Mouse (Mus musculus) stomach, embryonic 15.5 days (tissue): ENCODE data around the gene Dlx6. TPM values are rescaled to one million over a fixed set of nuclear protein-coding genes. Genes with fewer than 3 reads are reported as not detected.

Experiments used
- ATAC-seq: fragments of 200-750 bp; cut with Nextera tagmentation; 2 replicates; pipeline ENCODE4 v1.8.0; 2017; ENCODE audit warnings: low read depth, moderate number of reproducible peaks, moderate TSS enrichment; ENCODE audit not compliant: insufficient read depth, low FRiP score
- H3K27ac ChIP-seq: fragments of 300-500 bp; sonication (generic); 2 replicates; pipeline ENCODE4 v1.5.1; 2015; ENCODE audit warnings: mild to moderate bottlenecking, inconsistent platforms
- H3K27me3 ChIP-seq: fragments of 300-500 bp; sonication (generic); replicated peaks from 2 replicates; pipeline ENCODE4 v1.6.1; 2015; ENCODE audit warnings: inconsistent platforms
- H3K36me3 ChIP-seq: fragments of 300-500 bp; sonication (generic); 2 replicates; pipeline ENCODE4 v1.6.1; 2015; ENCODE audit warnings: inconsistent platforms
- H3K4me1 ChIP-seq: fragments of 300-500 bp; sonication (generic); 2 replicates; pipeline ENCODE4 v1.6.1; 2015; ENCODE audit warnings: inconsistent platforms
- H3K4me2 ChIP-seq: fragments of 300-500 bp; sonication (generic); 2 replicates; pipeline ENCODE4 v1.6.1; 2015; ENCODE audit warnings: mild to moderate bottlenecking, inconsistent platforms
- H3K4me3 ChIP-seq: fragments of 300-500 bp; sonication (generic); replicated peaks from 2 replicates; pipeline ENCODE4 v1.5.1; 2015; ENCODE audit warnings: inconsistent platforms
- H3K9ac ChIP-seq: fragments of 300-500 bp; sonication (generic); 2 replicates; pipeline ENCODE4 v1.6.1; 2015; ENCODE audit warnings: inconsistent platforms
- H3K9me3 ChIP-seq: fragments of 300-500 bp; sonication (generic); 2 replicates; pipeline ENCODE4 v1.6.1; 2016; ENCODE audit warnings: inconsistent platforms
- WGBS: fragments of 180-500 bp; shearing (Covaris S2); methylation state at CpG from one replicate; pipeline ENCODE4 v1.1.7; 2015; 5-methylcytosine and 5-hydroxymethylcytosine counted together
- polyA plus RNA-seq: library from polyadenylated mRNA; unstranded; fragments of >200 nt; fragmentation: Nextera tagmentation; extraction: Ambion mirVana; gene quantifications from 2 replicates; pipeline ENCODE4 v1.2.1, GENCODE M21; 2015

Gene Dlx6
- polyA plus RNA-seq, 1 experiment from 2014 or later, result 0.14 TPM

- Histone ChIP-seq H3K36me3 (no peaks in the 10 kb centered on the region), H3K4me3 (peak overlapping the region; percentile 43), H3K27me3 (peaks cover 86% of the 10 kb centered on the region), H3K9ac (no peak overlapping the region), H3K4me1 (peaks cover 14% of the 10 kb centered on the region), H3K4me2 (peak overlapping the region; percentile 82), H3K27ac (no peak overlapping the region), H3K9me3 (no peaks in the 10 kb centered on the region)
- no peak for ATAC-seq
- 1% methylated on average over 24 of the region's 24 CpGs for WGBS
Measured at GRCm38 (mm10) chr6:6880361-6881114, 17.4 kb downstream of the Dlx6 start.

- ATAC-seq, result 0 out of 2 replicates have a peak, but pooled peaks have one; percentile 3
- H3K27me3 ChIP-seq, result peaks cover 80% of the 10 kb centered on the region
- H3K36me3 ChIP-seq, result no peaks in the 10 kb centered on the region
- H3K4me3 ChIP-seq, result peak overlapping the region; percentile 43
- no peaks in the 10 kb centered on the region for H3K9me3 ChIP-seq
- 2% methylated on average over 30 of the region's 30 CpGs for WGBS
- H3K4me2 ChIP-seq, result peak overlapping the region; percentile 82
- H3K4me1 ChIP-seq, result peaks cover 14% of the 10 kb centered on the region
- no peak overlapping the region for H3K27ac ChIP-seq
- 0 out of 2 replicates have a peak overlapping the region, but pooled peaks have one; percentile 12 for H3K9ac ChIP-seq
Measured at GRCm38 (mm10) chr6:6881115-6881637, 18.0 kb downstream of the Dlx6 start.

- no peak within 1 kb of the TSS for H3K27ac ChIP-seq
- peaks cover 74% of the 10 kb centered on the region for H3K27me3 ChIP-seq
Measured at GRCm38 (mm10) chr6:6881638-6882190, 18.6 kb downstream of the Dlx6 start, which contains the start of gene Dlx5. Gene Dlx5, minus strand, starts transcription at chr6:6882085.

DNA sequence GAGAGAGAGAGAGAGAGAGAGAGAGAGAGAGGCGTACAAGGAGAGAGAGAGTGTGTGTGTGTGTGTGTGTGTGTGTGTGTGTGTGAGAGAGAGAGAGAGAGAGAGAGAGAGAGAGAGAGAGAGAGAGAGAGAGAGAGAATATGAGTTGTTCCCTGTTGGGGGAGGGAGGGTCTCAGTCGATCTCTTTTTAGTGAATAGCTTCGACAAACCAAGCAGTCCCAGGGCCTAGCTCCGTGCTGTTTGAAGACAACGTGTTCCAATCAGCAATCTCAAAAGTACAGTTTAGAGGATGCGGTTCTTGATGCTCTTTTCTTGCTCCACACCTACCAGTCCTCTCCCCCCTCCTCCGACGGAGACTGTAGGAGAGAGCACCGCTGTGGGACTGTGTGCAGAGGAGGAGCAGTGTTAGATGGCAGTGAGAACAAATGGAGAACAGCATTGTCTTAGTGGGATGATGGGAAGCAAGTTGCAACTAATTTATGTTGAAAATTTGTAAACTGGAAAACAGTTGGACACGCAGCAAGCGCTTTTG is 19.2 kb downstream of the Dlx6 start:
- H3K4me1 ChIP-seq, result peaks cover 14% of the 10 kb centered on the region
- H3K27me3 ChIP-seq, result peaks cover 68% of the 10 kb centered on the region
- H3K27ac ChIP-seq, result no peak overlapping the region
- no peaks in the 10 kb centered on the region for H3K9me3 ChIP-seq
- H3K4me2 ChIP-seq, result peak overlapping the region; percentile 82
- no peak overlapping the region for H3K9ac ChIP-seq
- WGBS, result 9% methylated on average over 10 of the region's 11 CpGs
- no peaks in the 10 kb centered on the region for H3K36me3 ChIP-seq
- H3K4me3 ChIP-seq, result peak overlapping the region; percentile 43
- ATAC-seq, result no peak

More at GRCm38 (mm10) chr6:6881638-6882190, 18.6 kb downstream of the Dlx6 start, which contains the start of gene Dlx5:
- Histone ChIP-seq H3K9me3 (no peaks in the 10 kb centered on the region), H3K9ac (0 out of 2 replicates have a peak within 1 kb of the TSS, but pooled peaks have one; percentile 12), H3K4me2 (peak within 1 kb of the TSS; percentile 82), H3K4me3 (peak within 1 kb of the TSS; percentile 43), H3K36me3 (no peaks in the 10 kb centered on the region), H3K4me1 (peaks cover 14% of the 10 kb centered on the region)
- WGBS, result 1% methylated on average over 34 of the region's 42 CpGs
- peak; percentile 84 for ATAC-seq

GRCm38 (mm10) chr6:6884897-6885296 is 21.8 kb downstream of the Dlx6 start:
- 6% methylated on average over 12 of the region's 12 CpGs for WGBS
- peaks cover 45% of the 10 kb centered on the region for H3K27me3 ChIP-seq

DNA sequence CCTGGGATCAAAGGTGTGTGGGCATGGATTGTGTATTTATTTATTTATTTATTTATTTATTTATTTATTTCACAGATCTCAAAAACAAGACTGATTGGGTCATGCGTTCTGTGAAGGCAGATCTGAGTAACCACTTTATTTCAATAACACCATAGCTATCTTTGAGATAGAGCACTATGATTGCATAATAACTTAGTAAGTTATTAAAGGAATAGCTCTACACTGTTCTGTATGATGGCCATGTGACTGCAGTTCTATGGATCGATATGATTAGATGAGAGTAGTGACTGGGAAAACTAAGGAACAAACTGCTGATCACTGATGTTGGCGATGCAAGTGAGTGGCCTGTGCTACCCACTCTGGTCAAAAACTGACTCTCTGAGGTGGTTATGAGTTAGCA is 23.1 kb downstream of the Dlx6 start:
- 78% methylated on average over 3 of the region's 3 CpGs for WGBS
- Histone ChIP-seq H3K9ac (no peak overlapping the region), H3K27ac (no peak overlapping the region), H3K36me3 (no peaks in the 10 kb centered on the region), H3K9me3 (no peaks in the 10 kb centered on the region), H3K4me1 (peaks cover 7% of the 10 kb centered on the region), H3K27me3 (peaks cover 33% of the 10 kb centered on the region), H3K4me2 (no peak overlapping the region), H3K4me3 (no peak overlapping the region)
- ATAC-seq, result no peak

More at GRCm38 (mm10) chr6:6884897-6885296, 21.8 kb downstream of the Dlx6 start:
- ATAC-seq, result no peak
- Histone ChIP-seq H3K36me3 (no peaks in the 10 kb centered on the region), H3K9me3 (no peaks in the 10 kb centered on the region), H3K27ac (no peak overlapping the region), H3K4me3 (no peak overlapping the region), H3K4me1 (peaks cover 11% of the 10 kb centered on the region), H3K9ac (no peak overlapping the region), H3K4me2 (no peak overlapping the region)

DNA sequence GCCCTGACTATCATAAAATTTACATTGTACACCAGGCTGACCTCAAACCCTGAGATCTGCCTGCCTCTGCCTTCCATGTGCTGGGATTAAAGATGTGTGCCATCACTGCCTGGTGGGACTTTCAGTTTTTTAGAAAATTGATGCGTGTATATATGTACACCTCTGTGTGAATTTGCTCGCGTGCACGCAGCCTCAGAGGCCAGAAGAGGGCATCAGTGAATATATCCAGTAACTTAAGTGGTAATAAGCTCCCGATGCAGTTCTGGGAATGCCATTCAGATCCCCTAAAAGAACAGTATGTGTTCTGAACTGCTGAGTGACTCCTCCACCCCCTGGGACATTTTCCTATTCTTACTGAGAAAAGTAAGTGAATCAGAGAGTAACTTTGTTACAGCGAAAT is 26.9 kb downstream of the Dlx6 start:
- Histone ChIP-seq H3K27ac (no peak overlapping the region), H3K4me1 (no peaks in the 10 kb centered on the region), H3K9ac (no peak overlapping the region), H3K9me3 (no peaks in the 10 kb centered on the region), H3K36me3 (no peaks in the 10 kb centered on the region), H3K27me3 (0 out of 2 replicates have a peak, but pooled peaks cover 3% of the 10 kb centered on the region), H3K4me3 (no peak overlapping the region), H3K4me2 (no peak overlapping the region)
- no peak for ATAC-seq
- WGBS, result 63% methylated on average over 6 of the region's 6 CpGs

- H3K9ac ChIP-seq, result no peak overlapping the region
- 56% methylated on average over 8 of the region's 8 CpGs for WGBS
- H3K27ac ChIP-seq, result no peak overlapping the region
Measured at GRCm38 (mm10) chr6:6909586-6909985, 46.5 kb downstream of the Dlx6 start.

DNA sequence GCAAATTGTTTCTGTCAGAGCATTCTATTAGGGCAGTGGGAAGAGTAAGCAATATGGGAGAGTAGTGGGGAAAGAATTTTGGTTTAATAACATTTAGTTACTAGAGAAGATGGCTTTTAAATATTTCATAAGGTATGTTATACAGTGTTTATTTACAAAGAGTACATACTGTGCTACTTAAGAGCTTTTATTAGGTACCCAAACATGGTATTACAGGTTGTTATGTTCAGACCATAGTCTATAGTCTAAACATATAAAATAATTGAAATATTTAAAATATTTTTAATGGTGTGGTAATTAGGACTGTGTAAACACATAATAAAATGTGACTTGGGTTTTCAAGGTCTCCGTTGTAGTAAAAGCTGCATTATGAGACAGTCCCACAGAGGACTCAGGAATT is 51.2 kb downstream of the Dlx6 start:
- no peak overlapping the region for H3K4me2 ChIP-seq

More at GRCm38 (mm10) chr6:6909586-6909985, 46.5 kb downstream of the Dlx6 start:
- Histone ChIP-seq H3K4me3 (no peak overlapping the region), H3K4me1 (no peaks in the 10 kb centered on the region), H3K9me3 (no peaks in the 10 kb centered on the region), H3K4me2 (no peak overlapping the region), H3K36me3 (no peaks in the 10 kb centered on the region), H3K27me3 (no peaks in the 10 kb centered on the region)
- ATAC-seq, result no peak

DNA sequence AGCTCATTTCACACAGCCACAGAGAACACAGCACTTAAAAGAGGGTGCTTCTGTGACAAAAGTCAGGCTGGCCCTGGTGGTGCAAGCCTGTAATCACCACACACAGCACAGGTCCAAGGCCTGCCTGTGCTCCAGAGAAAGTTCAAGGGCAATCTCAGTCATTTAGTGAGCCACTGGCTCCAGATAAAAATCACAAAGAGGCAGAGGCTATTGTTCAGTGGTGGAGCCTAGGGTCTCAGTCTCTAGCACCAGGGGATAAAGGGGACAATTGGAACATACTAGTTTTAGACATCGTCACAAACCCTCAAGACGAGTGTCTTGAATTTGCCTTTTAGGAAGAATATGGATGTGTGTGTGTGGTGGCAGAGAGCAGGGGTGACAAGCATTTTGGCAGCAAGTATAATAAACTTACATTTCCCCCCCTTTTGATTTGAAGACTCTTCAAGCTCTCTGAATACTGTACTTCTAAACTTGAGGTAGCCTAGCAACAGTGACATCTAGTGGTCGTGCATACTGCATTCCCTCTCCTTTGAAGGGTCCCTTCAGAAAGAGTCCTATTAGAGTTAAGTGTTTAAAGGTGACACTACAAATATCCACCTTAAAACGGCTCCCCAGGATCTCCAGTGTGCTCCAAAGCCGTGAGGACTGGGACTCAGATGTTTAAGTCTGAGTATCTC is 51.9 kb downstream of the Dlx6 start:
- 36% methylated on average over 5 of the region's 5 CpGs for WGBS
- Histone ChIP-seq H3K4me2 (no peak overlapping the region), H3K27ac (no peak overlapping the region), H3K4me1 (no peaks in the 10 kb centered on the region), H3K9me3 (no peaks in the 10 kb centered on the region), H3K4me3 (no peak overlapping the region), H3K9ac (no peak overlapping the region), H3K36me3 (no peaks in the 10 kb centered on the region), H3K27me3 (no peaks in the 10 kb centered on the region)
- ATAC-seq, result no peak

More for the DNA sequence above, 51.2 kb downstream of the Dlx6 start:
- H3K4me1 ChIP-seq, result no peaks in the 10 kb centered on the region
- 67% methylated on average over 1 of the region's 1 CpGs for WGBS
- H3K9ac ChIP-seq, result no peak overlapping the region
- no peak overlapping the region for H3K27ac ChIP-seq
- no peaks in the 10 kb centered on the region for H3K27me3 ChIP-seq
- no peaks in the 10 kb centered on the region for H3K9me3 ChIP-seq
- no peaks in the 10 kb centered on the region for H3K36me3 ChIP-seq
- ATAC-seq, result no peak
- no peak overlapping the region for H3K4me3 ChIP-seq

- Histone ChIP-seq H3K4me3 (no peak overlapping the region), H3K9me3 (no peaks in the 10 kb centered on the region), H3K9ac (no peak overlapping the region), H3K27me3 (no peaks in the 10 kb centered on the region), H3K36me3 (no peaks in the 10 kb centered on the region), H3K4me1 (no peaks in the 10 kb centered on the region), H3K27ac (no peak overlapping the region), H3K4me2 (no peak overlapping the region)
- 51% methylated on average over 9 of the region's 9 CpGs for WGBS
- no peak for ATAC-seq
Measured at GRCm38 (mm10) chr6:6915526-6915915, 52.4 kb downstream of the Dlx6 start.
